Mouse (Mus musculus) CD4-positive, CD25-positive, alpha-beta regulatory T cell, adult 4 months (primary cell): Measurements from ENCODE around the gene E130309D02Rik. TPM values are rescaled to one million over a fixed set of nuclear protein-coding genes. Genes with fewer than 3 reads are reported as not detected.

Source experiments
- ATAC-seq: one replicate; pipeline ENCODE4 v1.8.0; 2017
- polyA plus RNA-seq, 2 experiments: library from polyadenylated mRNA; unstranded; fragments of 100-300 nt; shearing (Covaris generic); gene quantifications; one replicate each; pipeline ENCODE4 v1.2.1; 2017

The E130309D02Rik gene
- 1 to 10 TPM; 5.1 to 7.5 TPM for polyA plus RNA-seq

DNA sequence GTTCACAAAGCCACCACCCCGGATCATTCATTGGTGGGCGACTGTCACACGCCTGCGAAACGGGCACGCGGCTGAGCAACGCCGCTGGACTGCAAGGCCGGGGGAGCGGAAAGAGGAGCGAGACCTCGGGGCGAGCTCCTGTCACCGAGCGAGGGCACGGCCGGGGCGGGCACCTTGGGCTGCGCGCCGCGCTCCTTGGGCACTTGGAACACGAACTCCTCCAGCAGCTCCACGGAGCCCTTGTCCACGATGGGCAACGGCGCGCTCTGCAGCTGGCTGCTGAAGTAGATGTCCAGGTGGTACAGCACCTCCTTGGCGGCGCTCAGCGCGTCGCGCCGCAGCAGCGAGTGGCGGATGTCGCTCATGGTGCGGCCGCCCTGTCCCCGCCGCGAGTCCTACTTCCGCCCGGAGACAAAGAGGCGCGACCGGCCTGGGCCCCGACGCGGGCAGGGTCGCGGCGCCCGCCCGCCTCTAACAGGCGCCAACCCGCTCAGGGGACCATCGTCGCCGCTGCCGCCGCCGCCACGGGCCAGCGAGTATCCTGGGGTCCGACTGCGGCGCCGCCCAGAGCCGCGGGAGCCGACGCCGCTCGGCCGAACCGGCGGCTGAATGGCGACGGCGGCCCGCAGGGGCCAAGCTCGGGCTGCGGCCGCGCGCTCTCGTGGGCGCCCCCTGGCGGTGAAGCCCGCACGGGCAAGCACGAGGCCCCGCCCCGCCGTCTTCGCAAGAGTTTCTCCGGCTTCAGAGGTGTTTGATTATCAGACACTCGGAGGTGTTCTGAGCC is at the start of gene E130309D02Rik:
Gene E130309D02Rik, minus strand, starts transcription at position 631 of the 784 bp plus-strand sequence.
- ATAC-seq: peak; percentile 86

DNA sequence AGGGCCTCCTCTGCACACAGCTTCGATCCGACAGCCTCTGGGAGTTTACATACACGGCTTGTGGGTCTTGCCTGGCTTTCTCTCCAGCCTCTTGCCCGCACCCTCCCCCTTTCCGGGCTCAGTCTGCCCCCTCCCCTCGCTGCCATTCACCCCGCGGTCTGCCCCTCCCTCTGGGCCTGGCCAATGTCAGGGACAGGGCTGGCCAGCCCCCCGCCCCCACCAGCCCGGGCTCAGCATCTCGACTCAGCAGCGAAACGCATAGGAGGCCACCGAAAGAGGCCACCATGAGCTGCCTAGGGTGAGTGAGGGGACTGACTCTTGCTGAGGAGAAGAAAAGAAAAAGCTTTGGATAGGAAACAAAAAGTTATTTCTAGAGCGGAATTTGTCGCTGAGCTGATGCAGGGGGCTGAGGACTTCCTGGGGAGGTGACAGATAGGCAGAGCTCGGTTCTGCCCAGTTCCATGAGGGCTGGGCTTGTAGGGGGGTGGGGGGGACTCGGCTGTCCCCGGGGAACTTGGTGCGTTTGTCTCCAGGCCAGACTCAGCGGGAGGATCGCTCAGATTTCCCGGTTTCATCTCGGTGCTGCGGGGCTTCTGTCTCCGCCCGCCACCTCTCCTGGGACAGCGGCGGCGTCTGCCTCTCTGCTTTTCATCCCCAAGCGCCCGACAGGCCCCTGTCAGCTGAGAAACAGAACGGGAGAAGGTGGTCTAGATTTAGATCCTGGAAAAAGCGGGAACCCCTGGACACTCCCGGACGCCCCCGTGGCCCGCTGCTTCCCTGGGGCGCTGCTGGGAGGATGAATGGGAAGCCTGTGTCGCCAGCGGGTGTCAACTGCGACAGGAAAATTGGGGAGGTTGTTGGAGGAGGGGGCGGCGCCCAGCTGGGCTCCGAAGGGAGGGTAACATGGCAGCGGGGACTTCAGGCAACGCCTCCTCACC is 48.8 kb upstream of the E130309D02Rik start:
- ATAC-seq: no peak

DNA sequence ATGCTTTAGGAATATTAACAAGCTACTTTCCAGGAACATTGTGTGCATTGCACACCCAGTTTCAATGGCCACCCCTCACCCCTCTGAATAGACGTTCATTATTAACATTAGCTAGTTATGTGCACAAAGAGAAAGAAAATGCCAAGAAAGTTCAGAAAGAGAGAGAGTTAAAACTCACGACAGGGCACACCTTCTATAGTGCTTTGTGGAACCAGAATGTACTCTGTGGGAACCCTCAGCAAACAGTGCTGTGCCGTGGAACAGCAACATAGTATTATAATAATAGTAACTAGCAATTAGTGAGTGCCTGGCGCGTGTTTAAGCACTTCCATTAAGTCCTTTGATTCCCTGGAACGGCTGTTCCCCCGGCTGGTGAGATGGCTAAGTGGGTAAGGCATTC is 46.3 kb upstream of the E130309D02Rik start:
- ATAC-seq: no peak

DNA sequence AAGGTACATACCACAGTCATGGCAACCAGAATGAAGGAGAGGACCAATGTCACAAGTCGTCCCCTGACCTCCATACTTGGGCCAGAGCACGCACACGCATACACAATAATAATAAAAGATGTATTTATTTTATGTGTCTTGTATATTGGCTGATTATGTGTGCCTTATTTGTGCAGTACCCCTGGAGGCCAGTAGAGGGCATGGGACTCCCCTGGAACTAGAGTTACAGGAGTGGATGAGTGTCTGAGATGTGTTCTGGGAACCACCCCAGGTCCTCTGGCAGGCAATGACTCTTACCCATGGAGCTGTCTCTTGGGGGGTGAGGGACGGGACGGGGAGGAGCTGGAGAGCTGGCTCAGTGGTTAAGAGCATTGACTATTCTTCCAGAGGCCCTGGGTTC is 44.8 kb upstream of the E130309D02Rik start:
- ATAC-seq: no peak

DNA sequence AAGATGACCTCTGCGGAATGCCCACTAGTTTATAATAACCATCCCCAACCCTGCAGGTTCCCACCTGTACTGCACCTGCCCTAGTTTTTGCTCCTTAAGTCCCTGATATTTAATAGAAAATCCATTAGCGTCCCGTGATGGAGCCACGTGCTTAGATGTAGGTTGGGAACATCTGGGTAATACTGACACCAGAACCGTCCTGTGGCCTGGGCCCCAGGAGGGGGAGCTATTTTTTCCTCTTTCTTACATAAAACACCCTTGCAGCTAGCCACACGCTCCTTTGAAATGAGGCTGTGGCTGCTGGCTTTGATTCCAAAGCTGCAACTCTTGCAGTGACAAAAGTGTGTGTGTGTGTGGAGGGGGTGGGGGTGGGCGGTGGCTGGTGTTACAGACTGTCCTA is 44.1 kb upstream of the E130309D02Rik start:
- ATAC-seq: no peak

DNA sequence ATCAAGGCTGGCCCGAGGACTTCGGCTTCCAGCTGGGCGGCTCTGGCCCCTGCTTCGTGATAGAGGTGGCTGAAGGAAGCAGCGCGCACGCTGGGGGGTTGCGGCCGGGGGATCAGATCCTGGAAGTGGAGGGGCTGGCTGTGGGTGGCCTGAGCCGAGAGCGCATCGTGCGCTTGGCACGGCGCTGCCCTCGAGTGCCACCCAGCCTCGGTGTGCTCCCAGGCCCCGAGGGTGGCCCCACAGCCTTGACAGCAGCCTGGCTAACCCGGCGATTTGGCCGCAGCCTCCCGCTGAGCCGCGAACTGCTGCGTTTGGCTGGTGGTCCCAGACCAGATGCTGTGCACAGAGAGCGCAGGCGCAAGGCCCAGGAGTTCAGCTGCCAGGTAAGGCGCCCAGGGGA is 42.4 kb upstream of the E130309D02Rik start:
- ATAC-seq: no peak

DNA sequence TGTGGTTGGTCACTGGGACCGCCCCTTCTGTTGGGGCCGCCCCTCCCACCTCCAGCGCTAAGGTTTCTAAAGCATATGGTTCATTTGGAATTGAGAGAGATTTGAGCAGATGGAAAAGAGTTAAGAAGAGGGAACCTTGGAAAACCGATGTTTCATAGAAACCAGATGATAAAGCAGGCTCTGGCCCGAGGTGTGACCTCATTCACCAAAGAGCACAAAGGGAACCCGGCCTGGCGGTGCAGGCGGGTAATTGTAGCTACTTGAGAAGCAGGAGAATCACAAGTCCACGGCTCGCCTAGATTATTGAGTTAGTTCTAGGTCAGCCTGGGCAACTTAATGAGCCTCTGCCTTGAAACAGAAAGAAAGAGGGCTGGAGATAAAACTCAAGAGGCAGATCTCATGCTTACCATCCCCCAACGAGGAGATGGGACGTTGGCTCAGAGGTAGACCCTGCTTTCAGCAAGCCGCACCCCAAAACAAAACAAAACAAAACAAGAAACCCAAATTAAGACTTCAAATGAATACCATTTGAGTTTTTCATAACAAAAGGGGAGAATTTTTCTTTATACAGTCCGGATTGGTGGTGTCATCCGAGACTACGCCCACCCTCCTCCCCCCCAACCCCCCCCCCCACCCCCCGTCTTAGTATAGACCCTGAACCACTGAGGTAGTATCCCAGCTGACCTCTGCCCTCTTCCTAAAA is 41.7 kb upstream of the E130309D02Rik start, which contains the start of gene Grid2ip:
Gene Grid2ip, plus strand, starts transcription at position 653 of the 703 bp plus-strand sequence.
- ATAC-seq: no peak

DNA sequence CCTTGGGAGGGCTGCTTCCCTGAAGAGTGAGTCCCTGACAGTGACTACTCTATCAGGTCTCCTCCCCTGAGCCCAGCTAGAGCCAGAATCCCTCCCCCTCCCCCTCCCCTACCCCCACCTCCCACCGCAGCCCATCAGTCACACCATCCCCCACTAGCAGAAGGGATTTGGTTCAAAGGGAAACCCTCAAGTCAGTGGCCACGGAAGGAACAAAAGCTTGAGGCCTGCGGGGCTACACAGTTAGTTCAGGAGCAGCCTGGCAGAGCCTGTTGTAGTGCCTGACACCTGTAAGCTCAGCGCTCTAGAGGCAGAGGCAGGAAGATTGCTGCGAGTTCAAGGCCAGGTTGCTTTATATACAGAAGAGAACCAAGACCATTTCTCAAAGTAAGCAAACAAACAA is 40.9 kb upstream of the E130309D02Rik start:
- no peak for ATAC-seq

DNA sequence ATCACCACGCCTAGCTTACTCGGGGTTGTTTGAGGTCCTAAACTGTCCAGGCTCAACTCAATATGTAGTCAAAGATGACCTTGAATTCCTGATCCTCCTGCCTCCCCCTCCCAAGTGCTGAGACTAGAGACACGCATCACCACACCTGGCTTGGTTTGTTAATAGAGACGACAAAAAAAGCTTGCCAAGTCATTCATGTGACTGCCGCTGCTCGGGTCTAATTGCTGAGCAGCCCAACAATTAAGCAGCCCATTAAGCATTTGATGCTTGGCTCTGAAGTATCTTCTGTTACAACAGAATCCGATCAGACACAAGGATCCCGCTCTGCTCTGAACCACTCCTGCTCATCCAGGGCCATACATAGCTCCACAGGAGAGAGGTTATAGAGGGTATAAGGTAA is 31.2 kb upstream of the E130309D02Rik start:
- no peak for ATAC-seq

DNA sequence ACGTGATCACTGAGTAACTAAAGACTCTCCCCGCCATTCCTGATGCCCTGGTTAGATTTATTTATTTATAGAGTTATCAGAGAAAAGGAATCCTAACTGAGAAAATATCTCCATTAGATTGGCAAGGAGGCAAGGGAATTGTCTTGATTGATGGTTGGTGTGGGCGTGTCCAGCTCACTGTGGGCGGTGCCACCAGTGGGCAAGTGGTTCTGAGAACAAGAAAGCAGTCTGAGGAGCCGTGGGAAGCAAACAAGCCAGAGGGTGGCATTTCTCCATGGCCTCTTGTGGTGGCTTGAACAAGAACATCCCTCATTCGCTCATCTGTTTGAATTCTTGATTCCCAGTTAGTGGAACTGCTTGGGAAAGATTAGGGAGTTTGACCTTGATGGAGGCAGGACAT is 24.4 kb upstream of the E130309D02Rik start:
- no peak for ATAC-seq

DNA sequence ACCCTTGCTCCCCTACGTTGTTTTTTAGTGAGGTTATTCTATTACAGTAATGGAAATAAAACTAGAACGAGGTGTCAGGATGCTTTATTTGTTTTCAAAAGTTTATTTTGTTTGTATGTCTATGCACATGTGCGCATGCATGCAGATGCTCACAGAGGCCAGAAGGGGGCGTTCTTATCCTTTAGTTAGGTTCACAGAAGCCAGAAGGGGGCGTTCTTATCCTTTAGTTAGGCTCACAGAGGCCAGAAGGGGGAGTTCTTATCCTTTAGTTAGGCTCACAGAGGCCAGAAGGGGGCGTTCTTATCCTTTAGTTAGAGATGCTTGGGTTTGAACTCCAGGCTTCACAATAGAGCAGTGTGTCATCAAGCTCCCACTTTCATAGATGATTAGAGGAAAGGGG is 21.4 kb upstream of the E130309D02Rik start:
- ATAC-seq: no peak

DNA sequence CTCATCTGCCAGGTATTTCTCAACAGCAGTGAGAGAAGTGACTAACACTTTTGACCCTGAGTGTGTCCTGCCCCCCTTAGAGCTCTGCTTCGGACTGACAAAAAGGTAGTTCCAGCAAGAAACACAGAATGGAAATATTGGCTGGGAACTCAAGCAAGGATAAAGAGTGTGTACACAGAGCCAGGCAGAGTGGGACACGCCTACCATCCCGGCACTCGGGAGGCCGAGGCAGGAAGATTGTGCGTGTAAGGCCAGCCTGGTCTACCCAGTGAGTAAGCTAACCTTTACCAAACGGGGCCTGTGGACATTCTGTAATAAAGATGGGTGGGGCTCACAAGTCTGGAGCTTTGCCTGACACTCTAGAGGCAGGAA is 19.9 kb upstream of the E130309D02Rik start:
- no peak for ATAC-seq

DNA sequence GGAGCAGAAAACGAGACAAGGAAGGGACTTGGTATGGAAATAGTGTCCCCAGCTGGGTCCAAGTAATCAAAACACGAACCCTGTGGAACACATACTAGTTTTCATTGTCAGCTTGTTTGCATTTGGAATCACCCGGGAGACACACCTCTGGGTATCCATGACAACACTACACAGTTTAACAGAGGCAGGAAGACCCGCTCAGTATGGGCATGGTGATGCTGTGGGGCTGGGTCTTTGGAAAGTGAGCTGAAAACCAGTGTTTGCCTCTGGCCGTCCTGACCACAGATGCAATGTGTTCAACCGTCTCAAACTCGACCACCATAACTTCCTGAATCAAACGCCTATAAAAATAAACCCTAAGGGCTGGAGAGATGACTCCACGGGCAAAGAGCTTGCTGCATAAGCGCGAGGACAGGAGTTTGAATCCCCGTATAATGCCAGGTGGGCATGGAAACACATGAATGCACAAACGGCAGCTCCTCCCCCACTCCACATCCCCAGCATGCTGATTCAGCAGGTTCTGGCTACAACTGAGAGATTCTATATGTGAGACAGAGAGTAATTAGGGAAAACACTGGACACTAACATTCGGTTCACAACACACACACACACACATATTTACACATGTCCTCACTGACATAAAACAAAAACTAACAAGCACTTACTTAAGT is 19.4 kb upstream of the E130309D02Rik start:
- ATAC-seq: no peak

DNA sequence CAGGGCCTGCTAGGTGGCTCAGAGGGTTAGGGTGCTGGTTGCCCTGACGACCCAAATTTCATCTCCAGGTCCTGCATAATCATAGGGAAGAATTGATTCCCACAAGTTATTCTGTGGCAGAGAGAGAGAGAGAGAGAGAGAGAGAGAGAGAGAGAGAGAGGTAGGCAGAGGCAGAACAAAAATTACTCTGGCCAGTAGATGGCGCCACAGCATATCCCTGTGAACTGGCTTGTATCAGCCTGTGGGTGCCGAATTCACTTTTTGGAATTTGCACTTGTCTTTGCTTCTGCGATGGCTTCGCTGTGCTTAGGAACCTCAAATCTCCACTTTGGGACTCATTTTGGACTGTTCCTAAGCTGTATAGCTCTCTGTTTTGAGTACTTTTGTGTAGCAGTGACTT is 18.7 kb upstream of the E130309D02Rik start:
- ATAC-seq: peak; percentile 59

DNA sequence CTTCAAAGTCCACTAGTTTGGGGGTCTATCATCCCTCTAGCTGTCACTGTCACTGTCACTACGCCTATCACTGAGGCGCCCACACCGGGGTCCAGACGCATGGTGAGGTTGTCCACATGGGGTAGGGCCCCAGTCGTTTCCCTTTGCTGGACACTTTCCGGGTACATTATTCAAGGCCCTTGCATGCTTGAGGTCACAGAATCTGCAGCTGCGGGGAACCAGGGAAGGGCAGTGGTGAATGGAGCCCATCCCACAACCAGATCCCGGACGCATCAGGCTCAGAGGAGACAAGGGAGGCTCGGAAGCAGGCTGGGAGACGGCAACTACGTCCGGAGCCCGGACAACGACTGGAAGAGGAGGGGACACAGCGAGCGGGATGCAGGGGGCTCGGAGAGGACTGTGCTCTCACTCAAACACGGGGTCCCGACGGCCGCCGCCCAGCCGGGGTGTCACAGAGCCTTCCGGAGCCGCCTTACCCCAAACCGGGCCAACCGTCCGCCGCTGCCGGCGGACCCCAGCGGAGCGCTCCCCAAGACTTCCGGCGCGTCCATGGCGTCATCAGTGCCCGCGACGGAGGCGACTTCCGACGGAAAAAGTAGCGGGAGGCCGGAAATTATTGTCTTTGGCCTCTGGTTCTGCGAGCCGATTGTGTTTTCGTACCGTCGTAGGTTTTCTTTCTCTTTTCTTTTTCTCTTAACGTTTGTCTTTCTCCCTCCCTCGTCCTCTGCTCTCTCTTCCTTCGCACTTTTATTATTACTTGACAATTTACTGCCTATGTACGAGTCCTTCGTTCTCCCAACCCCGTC is 13.7 kb upstream of the E130309D02Rik start, which contains the start of gene Zdhhc4:
Gene Zdhhc4, minus strand, starts transcription at position 567 of the 806 bp plus-strand sequence.
- peak; percentile 92 for ATAC-seq

DNA sequence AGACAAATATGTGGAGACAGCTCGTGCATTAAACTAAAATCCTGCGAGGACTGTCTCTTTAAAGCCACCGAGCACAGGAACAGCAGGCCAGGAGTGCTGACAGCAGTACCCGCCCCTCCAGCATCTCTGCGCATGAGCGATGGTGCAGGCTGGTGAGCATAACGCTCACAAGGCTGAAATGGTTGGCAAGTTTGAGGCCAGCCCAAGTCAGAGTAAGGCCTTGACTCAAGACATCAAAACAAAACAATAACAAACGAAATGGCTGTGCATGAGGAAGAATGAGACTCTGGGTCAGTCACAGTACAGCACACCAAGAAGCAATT is 2.1 kb upstream of the E130309D02Rik start:
- no peak for ATAC-seq

DNA sequence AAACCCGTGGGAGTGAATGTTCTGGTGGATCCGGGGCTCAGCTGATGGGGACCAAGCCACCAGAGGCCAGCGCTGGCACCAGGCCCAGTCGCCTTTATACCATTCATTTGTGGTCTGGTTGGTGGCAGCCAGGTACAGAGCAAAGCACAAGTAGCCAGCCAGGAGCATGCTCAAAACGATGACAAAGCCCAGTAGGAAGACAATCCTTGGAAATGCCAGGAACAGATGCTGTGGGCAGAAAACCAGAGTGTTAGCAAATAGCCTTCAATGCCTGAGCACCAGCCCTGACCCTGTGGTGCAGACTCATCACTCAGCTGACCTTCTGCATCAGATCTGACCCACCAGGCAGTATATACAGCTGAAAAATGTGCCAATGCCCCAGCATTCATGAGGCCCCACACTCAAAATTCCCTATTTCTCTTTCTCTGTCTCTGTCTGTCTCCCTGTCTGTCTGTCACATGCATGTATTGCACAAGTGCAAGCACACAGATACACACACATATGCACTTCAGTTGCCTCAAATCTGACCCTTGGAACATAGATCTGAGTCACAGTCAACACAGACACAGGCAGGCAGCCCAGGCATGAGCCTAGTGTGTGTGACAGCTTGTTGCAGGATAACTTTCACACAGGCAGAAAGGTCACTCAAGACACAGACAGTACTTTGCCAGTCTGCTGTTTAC is 1.6 kb upstream of the E130309D02Rik start:
- no peak for ATAC-seq

DNA sequence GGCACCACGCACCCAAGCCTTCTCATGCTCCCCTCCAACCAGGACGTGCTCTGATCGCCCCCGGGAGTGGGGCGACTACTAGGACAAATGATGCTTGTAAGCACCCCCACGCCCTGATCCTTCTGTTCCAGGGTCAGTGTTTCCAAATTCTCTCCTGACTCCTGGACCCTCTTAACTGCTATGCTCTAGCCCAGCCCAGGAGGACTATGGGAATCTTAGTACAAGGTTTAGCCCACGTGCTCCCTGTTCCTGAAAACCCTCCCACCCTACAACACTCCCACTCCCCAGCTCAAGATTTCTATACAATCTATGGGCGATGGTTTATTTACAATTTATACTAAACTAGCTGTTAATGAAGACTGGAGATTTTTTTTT is 341 bp upstream of the E130309D02Rik start:
- ATAC-seq: no peak

DNA sequence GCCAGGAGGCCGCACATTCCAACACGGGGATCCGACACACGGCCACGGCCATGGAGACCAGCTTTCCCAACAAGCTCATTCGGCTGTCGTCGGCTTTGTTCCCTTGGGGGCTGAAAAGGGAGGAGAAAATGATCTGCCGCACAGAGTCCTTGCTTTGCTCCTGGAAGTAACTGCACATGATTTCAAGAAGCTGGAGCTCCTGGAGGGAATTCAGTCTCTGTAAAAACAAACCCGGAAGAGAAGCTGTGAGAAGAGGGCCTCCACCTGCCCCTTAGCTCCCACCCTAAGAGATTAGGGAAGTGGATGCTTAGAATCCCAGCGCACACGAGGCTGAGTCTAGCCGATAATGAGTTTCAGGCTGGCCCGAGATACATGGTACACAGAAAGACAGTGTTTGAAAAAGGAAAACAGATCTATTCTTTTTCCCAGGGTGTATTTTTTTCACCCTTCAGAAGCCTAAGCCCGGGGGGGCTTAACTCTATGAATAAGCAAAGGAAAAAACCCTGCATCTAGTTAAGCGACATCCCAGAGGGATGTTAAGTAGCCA is 904 bp downstream of the E130309D02Rik start:
- ATAC-seq: no peak

DNA sequence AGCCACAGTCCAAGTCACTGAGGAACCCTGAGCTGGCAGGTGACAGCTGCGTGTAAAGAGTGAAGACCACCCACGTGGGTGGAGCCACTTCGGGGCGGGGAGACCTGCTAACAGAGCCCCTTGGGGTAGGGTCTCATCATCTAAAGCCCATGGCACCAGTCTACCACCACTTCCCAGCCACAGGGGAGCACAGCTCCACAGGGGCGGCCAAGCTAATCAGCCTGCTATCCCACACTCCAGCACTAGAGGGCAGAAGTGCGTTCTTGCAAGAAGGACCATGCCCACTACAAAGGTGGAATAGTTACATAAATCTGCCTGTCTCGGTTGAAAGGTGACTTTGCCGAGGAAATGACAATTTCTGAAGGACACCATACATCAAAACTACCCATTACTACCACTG is 3.3 kb downstream of the E130309D02Rik start:
- ATAC-seq: peak; percentile 50

DNA sequence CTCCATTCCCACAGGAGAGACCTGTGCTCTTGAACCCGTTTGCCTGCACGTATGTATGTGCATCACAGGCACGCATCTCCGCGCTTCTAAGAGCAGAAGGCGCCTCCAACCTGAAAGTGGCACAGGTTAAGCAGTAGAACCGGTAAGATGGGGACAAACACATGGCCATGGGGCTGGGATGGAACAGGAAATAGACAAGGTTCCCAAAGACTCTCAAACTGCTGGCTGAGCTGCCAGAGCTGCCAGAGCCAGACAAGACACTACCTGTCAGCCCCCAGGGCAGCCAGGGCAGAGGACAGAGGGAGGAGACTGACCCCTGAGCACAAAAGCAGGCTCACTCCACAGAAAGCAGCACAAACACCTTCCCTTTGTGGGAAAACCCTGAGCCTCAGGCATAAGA is 5.2 kb downstream of the E130309D02Rik start:
- ATAC-seq: no peak
